Mouse (Mus musculus) yolk sac, embryonic 10.5 days (tissue): ENCODE results near the gene Tpsg1.

Experiments
- DNase-seq: peaks from one replicate; pipeline ENCODE4 v3.0.0-alpha.2; 2017; ENCODE audit warnings: low spot score

Tpsg1 gene

DNA sequence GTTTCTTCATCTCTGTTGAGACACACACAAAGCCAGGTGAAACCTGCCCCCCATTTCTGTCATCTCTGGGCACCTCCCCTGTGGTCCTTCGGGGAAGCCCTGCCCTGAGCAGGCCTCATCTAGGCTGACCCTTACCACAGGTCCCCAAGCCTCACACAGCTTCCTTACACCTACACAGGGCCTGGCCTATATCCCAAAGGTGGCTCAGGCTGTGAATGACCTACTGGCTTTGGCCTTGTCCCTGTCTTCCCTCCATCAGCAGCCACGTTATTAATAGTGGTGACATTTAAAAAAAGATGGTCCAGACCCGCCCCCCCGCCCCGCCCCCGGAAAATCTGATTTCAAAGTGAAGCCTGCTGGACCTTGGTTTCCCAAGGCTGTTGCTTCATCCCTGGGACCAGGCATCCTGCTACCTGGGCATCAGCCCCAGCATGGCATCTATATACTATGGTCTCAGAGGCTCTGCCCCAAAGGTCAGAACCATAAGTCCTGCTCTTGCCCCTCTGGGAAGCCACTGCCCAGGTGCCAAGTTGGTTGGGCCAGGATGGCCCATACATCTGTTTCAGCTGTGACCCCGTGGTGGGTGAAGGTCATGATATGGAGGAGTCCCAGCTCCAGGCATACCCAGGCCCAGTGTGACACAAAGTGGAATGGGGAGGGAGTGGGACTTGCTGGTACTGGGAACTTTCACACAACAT, 39.4 kb downstream of the Tpsg1 start:
- DNase-seq = no peak

DNA sequence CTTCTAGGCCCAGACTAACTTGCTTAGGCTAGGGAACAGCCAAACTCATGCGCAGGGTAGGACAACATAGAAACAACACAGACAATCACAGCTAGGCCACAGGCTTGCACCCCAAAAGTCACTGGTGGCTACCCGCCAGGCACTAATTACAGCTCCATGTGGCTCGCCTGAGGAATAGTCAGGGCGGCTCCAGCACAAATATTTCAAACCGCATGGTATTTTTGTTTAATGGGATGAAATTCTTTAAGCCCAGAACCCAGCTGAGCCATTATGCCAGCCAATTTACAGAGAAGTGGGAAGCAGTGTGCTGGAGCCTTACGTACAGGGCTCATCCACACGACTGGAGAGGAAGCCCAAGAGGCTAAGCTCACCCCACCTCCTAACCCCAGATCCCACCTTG, 40.5 kb downstream of the Tpsg1 start:
- DNase-seq = no peak

DNA sequence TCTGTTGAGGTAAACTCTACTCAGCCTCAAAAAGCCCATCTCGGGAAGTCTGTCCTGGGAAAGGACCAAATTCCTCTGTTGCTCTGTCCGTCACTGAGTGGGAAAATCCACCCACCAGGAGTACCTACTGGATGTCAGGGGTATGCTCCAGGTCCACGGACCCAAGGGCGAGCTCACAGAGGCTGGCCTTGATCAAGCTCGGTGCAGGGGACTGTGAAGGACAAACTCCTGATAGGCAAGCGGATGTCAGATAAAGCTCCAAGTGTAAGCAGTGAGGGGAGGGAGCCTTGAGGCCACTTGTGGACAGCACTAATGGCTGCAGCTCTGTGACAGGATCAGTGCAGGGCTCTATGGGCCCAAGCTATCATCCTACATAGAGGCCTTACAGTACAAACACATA, 41.1 kb downstream of the Tpsg1 start:
- DNase-seq = no peak

DNA sequence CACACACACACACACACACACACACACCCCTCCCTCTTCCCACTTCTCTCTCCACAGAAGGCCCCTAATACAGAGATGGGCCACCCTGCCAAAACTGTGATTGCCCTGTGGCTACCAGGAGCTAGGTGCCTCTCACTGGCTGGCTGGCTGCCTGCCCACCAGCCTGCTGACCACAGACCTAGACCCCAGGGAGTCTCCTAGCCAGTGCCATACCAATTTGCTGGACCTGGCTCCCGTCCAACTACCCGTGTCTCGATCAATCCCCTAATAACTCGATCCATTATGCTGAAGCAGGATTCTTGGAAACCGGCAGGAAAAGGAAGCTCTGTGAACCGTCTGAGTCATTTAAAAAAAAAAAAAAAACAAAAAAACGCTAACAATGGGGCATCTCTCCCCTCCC, 41.7 kb downstream of the Tpsg1 start:
- DNase-seq = no peak

DNA sequence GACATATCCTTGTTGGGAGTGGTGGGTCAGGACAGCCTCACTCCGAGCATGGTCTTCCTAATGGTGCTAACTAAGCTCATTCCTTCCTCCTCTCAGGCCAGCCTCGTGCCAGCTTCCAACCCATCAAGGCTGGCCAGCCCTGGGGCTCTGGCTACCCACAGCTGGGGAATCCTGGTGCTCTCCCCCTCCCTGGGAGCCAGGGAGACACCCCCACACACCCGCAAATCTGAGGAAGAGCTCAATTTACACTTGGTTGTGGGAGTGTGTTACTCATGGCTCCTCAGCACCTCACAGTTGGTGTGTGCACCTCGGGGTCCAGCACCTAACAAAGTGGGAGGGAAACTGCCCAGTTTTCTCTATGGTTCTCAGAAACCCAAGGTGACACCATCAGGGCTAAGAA, 42.2 kb downstream of the Tpsg1 start:
- DNase-seq = no peak

DNA sequence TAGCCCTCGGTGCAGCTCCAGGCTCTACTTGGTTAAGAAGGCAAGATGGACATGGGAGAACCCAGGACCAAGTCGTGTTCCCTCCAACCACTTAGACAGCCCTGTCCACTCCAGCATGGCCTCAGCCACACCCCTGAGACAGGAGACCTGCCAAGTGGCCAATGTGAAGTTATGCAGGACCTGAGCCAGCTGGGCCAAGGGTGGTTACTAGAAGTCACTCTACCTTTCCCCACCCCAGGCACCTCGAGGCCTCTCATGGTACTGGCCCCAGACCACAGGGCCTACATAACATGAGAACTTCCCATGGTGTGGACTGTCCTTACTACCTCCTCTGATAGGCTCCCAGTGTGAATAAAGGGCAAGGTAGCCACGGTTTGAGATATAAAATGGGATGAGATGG, 45.1 kb downstream of the Tpsg1 start:
- no peak for DNase-seq

DNA sequence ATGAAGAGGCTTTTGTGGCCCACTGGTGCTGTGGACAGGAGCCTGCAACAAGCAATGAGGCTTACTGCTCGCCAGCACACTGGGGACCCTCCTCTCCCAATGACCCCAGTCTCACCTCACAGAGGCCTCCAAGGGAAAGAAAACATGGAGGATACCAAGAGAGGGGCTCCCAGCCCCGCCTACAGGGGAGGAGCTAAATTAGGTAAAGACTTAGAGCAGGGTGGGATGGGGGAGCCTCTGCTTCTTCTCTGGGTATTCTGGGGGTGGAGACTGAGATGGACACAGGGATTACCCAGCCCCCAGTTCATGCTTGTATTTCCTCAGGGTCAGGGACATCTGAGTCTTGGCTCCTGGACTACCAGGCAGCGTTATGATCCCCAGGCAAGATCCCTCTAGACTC, 45.8 kb downstream of the Tpsg1 start:
- no peak for DNase-seq

DNA sequence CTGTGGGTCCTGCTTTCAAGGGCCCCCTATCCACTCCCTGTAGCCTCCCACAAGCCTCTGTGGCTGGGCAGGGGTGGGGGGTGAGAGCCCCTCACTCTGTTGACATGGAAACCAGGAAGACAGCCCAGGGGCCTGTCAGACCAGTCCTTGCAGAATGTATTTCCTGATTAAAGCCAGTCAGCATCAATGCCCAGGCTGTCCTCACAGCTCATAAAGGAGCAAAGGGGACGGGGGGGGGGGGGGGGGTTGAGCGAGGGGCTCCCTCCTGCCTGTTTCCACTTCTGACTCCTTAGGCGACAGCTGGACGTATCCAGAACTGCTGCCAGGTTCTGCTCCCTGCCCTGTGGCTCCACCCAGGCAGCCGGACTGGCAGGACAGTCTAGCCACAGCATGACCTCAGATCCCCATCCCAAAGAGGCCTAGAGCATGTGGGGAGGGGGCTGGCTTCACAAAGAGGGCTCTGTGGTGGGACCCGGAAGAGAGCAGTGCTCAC, 46.4 kb downstream of the Tpsg1 start:
- peak; percentile 13 for DNase-seq

DNA sequence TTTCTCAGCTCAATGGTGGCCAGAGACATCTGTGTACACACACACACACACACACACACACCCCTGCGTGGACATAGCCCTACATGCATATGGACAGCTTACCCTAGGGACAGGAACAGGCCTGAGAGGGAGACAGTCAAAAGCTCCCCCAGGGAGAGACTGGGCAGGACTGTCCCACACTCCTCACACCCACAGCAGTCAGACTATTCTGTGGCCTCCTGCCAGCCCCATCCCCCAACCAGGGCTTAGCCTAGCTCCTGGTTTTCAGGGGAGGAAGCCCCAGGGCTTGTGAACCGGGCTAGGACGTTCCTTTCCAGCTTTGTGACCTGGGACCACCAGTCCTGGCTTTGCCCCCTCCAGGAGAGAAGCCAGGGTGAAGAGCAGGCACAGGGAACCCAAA, 47.1 kb downstream of the Tpsg1 start:
- DNase-seq = no peak

DNA sequence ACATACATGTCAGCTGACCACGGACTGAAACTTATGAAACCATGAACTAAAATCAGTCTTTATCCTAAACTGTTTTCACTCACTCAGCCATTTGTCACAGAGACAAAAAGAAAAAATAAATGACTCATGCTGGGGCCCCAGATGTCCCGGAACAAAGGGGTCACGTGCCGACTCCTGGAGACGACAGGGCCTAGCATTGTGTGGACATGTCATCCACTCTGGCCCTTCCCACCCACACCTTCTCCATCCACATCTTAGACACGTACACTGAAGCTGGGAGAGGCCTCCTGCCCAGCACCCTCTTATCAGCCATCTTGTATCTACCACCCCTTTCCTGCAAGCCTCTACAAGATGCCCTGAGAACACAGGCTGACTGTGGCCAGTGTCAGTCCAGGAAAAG, 48.9 kb downstream of the Tpsg1 start:
- no peak for DNase-seq

DNA sequence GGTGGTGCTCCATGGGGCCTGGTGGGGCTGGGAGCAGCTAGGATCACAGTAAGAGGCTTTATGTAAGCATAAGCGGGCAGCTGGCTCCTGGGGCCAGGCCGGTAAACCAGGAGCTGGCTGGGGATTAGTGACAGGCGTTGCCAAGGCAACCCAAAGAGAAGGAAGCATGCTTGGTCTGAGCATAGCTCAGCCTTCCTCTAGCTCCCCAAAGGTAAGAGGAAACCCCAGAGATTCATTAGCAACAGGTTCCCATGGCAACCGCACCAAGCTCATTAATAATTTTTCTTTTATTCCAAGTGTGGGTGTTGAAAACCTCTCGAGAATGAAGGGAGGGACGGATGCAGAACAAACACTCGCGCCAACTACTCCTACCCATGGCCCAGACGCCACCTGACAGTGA, 49.9 kb downstream of the Tpsg1 start:
- no peak for DNase-seq

DNA sequence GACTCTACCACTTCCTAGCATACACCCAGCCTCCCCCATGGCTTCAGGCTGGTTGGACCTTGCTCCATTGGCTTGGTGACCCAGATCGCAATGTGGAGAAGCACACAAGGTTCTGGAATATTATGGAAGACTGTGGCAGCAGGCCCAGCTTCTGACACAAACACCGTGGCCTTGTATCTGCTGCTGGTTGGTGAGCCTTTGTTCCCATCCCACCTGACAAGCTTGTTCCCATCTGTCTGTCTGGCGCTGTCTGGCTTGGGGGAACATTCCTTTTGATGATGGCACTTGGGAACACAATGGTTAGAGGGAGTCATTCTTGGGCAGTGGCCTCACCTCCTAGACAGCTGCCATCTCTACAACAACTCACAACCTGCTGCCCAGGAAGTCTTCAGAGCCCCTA, 51.9 kb downstream of the Tpsg1 start:
- DNase-seq = no peak
